Mouse (Mus musculus) myocyte (in vitro differentiated cells): ENCODE data around the gene Hyou1. TPM values are rescaled to one million over a fixed set of nuclear protein-coding genes. Genes with fewer than 3 reads are reported as not detected.

Experiments
- H3K27me3 ChIP-seq: one replicate; pipeline ENCODE4 v1.6.1; 2011; ENCODE audit not compliant: control insufficient read depth, insufficient read depth, insufficient read length
- H3K36me3 ChIP-seq: one replicate; pipeline ENCODE4 v1.6.1; 2011; ENCODE audit not compliant: control insufficient read depth, insufficient read depth
- H3K4me2 ChIP-seq: one replicate; pipeline ENCODE4 v1.6.1; 2011; ENCODE audit warnings: low read depth, control low read depth
- H3K4me3 ChIP-seq: one replicate; pipeline ENCODE4 v1.5.1; 2011; ENCODE audit warnings: mild to moderate bottlenecking, control low read depth, moderate library complexity
- H3K79me2 ChIP-seq: one replicate; pipeline ENCODE4 v1.6.1; 2011; ENCODE audit not compliant: control insufficient read depth, insufficient read depth
- H3ac ChIP-seq: one replicate; pipeline ENCODE4 v1.6.1; 2011; ENCODE audit not compliant: control insufficient read depth, insufficient read length
- CEBPB ChIP-seq: IDR thresholded peaks from 2 replicates; pipeline ENCODE4 v1.6.1; 2011; ENCODE audit warnings: mild to moderate bottlenecking, moderate library complexity; ENCODE audit not compliant: poor library complexity, insufficient read depth, severe bottlenecking
- E2F4 ChIP-seq: IDR thresholded peaks from one replicate; pipeline ENCODE4 v1.6.1; 2011; ENCODE audit warnings: mild to moderate bottlenecking, control low read depth, moderate library complexity; ENCODE audit not compliant: insufficient read depth
- MAX ChIP-seq: IDR thresholded peaks from one replicate; pipeline ENCODE4 v1.6.1; 2011; ENCODE audit warnings: low read depth, mild to moderate bottlenecking, control low read depth
- MYOD1 ChIP-seq, 3 experiments: IDR thresholded peaks; one replicate each; pipeline ENCODE4 v1.6.1; 2011; ENCODE audit warnings: control low read depth in 2 of 3, low read depth in 2 of 3, mild to moderate bottlenecking in 2 of 3, moderate library complexity in 1 of 3; ENCODE audit not compliant: insufficient read length in 2 of 3, control insufficient read depth in 1 of 3
- MYOG ChIP-seq, 3 experiments: IDR thresholded peaks; one replicate each; pipeline ENCODE4 v1.6.1; 2011; ENCODE audit warnings: control low read depth in 2 of 3, low read depth in 2 of 3, mild to moderate bottlenecking in 2 of 3; ENCODE audit not compliant: insufficient read length in 2 of 3, control insufficient read depth in 1 of 3, insufficient read depth in 1 of 3
- POLR2A ChIP-seq: IDR thresholded peaks from one replicate; pipeline ENCODE4 v1.6.1; 2011; ENCODE audit warnings: low read depth, mild to moderate bottlenecking, control low read depth, moderate library complexity; ENCODE audit not compliant: insufficient read length
- POLR2AphosphoS2 ChIP-seq: IDR thresholded peaks from one replicate; pipeline ENCODE4 v1.6.1; 2011; ENCODE audit warnings: low read depth, control low read depth; ENCODE audit not compliant: insufficient read length
- REST ChIP-seq: IDR thresholded peaks from one replicate; pipeline ENCODE4 v1.6.1; 2011; ENCODE audit warnings: mild to moderate bottlenecking, control low read depth, moderate library complexity; ENCODE audit not compliant: insufficient read depth, insufficient read length
- SRF ChIP-seq: IDR thresholded peaks from one replicate; pipeline ENCODE4 v1.6.1; 2011; ENCODE audit warnings: low read depth; ENCODE audit not compliant: control insufficient read depth, insufficient read length
- TCF12 ChIP-seq: IDR thresholded peaks from one replicate; pipeline ENCODE4 v1.6.1; 2011; ENCODE audit warnings: mild to moderate bottlenecking, control low read depth; ENCODE audit not compliant: poor library complexity, insufficient read depth, severe bottlenecking
- TCF3 ChIP-seq: IDR thresholded peaks from one replicate; pipeline ENCODE4 v1.6.1; 2011; ENCODE audit warnings: low read depth, control low read depth; ENCODE audit not compliant: insufficient read length
- USF1 ChIP-seq: IDR thresholded peaks from one replicate; pipeline ENCODE4 v1.6.1; 2011; ENCODE audit warnings: low read depth, mild to moderate bottlenecking, control low read depth, moderate library complexity
- polyA plus RNA-seq: library from polyadenylated mRNA; unstranded; fragments of >200 nt; fragmentation: generic; extraction: Trizol; gene quantifications from one replicate; pipeline ENCODE4 v1.2.1, GENCODE M21; 2012; ENCODE audit warnings: missing spikeins

Hyou1 gene
- polyA plus RNA-seq, 1 experiment, result 45.9 TPM

GRCm38 (mm10) chr9:44432577-44433185 is 53.4 kb downstream of the Hyou1 start:
- Histone ChIP-seq H3ac (no peak overlapping the region), H3K36me3 (no peaks in the 10 kb centered on the region), H3K79me2 (no peaks in the 10 kb centered on the region), H3K27me3 (no peaks in the 10 kb centered on the region), H3K4me2 (no peak overlapping the region), H3K4me3 (no peak overlapping the region)
- TF ChIP-seq MYOD1 (IDR thresholded peaks at IDR 0.05; ENCODE audit: control insufficient read depth in 1 of 3, insufficient read length in 2 of 3, low read depth in 2 of 3) (no peak), SRF (no peak), USF1 (no peak), POLR2A (no peak), MAX (no peak), REST (no peak), E2F4 (no peak), MYOG (IDR thresholded peaks at IDR 0.05; ENCODE audit: control insufficient read depth in 1 of 3, insufficient read depth in 1 of 3, insufficient read length in 2 of 3, low read depth in 2 of 3) (no peak), TCF3 (no peak), TCF12 (no peak), POLR2AphosphoS2 (no peak), CEBPB (no peak)

DNA sequence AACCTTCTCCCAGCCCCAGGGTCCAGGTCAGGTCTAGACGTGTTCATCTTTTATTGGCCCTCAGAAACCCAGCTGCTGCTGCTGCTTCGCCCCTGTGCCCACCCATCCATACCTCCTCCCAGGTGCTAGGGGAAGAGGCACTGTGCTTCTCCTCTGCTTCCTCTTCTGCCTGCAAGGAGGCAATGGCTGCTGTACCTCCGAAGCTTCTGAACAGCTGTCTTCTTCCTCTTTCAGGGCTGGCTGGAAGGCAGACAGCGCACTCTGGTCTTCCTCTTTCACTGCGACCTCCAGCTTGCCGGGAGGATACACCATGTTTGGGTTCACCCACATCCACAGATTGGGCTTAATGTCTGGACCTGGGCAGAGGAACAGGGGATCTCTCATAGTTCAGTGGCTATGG is 56.5 kb downstream of the Hyou1 start:
- H3K4me3 ChIP-seq, result no peak overlapping the region
- TF ChIP-seq SRF (no peak), USF1 (no peak)
- no peaks in the 10 kb centered on the region for H3K27me3 ChIP-seq
- no peaks in the 10 kb centered on the region for H3K79me2 ChIP-seq
- no peaks in the 10 kb centered on the region for H3K36me3 ChIP-seq
- no peak overlapping the region for H3ac ChIP-seq
- no peak overlapping the region for H3K4me2 ChIP-seq

- Histone ChIP-seq H3K4me3 (no peak within 1 kb of the TSS), H3K36me3 (no peaks in the 10 kb centered on the region), H3K4me2 (no peak within 1 kb of the TSS), H3K27me3 (no peaks in the 10 kb centered on the region), H3K79me2 (no peaks in the 10 kb centered on the region), H3ac (no peak within 1 kb of the TSS)
- TF ChIP-seq REST (no peak), MYOD1 (IDR thresholded peaks at IDR 0.05; ENCODE audit: control insufficient read depth in 1 of 3, insufficient read length in 2 of 3, low read depth in 2 of 3) (no peak), POLR2A (no peak), MAX (no peak), USF1 (no peak), TCF12 (no peak), SRF (no peak), CEBPB (no peak), E2F4 (no peak), POLR2AphosphoS2 (no peak)
These were observed 61.7 kb downstream of the Hyou1 start, which contains the start of gene Foxr1 for GRCm38 (mm10) chr9:44440961-44441360. Foxr1 (minus strand) TSS chr9:44441136.

Other genes with a start within 250 kb of the Hyou1 start
- gene Mcam, start 245.0 kb upstream of the Hyou1 start, polyA plus RNA-seq, result 2.1 TPM
- gene Cbl, start 145.4 kb upstream of the Hyou1 start, polyA plus RNA-seq, result 4.5 TPM
- not detected for gene Ccdc153, start 138.8 kb upstream of the Hyou1 start, polyA plus RNA-seq
- gene Pdzd3, start 128.0 kb upstream of the Hyou1 start, polyA plus RNA-seq, result 0.02 TPM
- 7.2 TPM for gene Nlrx1, start 110.9 kb upstream of the Hyou1 start, polyA plus RNA-seq
- 0.10 TPM for gene Abcg4, start 90.9 kb upstream of the Hyou1 start, polyA plus RNA-seq
- gene Hinfp, start 73.8 kb upstream of the Hyou1 start, polyA plus RNA-seq, result 6.5 TPM
- gene C2cd2l, start 59.2 kb upstream of the Hyou1 start, polyA plus RNA-seq, result 18.1 TPM
- 26.3 TPM for gene Dpagt1, start 53.5 kb upstream of the Hyou1 start, polyA plus RNA-seq
- gene H2afx, start 44.8 kb upstream of the Hyou1 start, polyA plus RNA-seq, result 123 TPM
- gene Hmbs, start 35.3 kb upstream of the Hyou1 start, polyA plus RNA-seq, result 31.5 TPM
- 26.4 TPM for gene Vps11, start 17.8 kb upstream of the Hyou1 start, polyA plus RNA-seq
- gene Slc37a4, start 17.4 kb downstream of the Hyou1 start, polyA plus RNA-seq, result 20.8 TPM
- 1,955 TPM for gene Rps25, start 27.6 kb downstream of the Hyou1 start, polyA plus RNA-seq
- 119 TPM for gene Trappc4, start 28.1 kb downstream of the Hyou1 start, polyA plus RNA-seq
- 15.6 TPM for gene Ccdc84, start 39.1 kb downstream of the Hyou1 start, polyA plus RNA-seq
- gene Foxr1, start 61.6 kb downstream of the Hyou1 start, polyA plus RNA-seq, result not detected
- gene Upk2, start 75.5 kb downstream of the Hyou1 start, polyA plus RNA-seq, result not detected
- gene Bcl9l, start 103.3 kb downstream of the Hyou1 start, polyA plus RNA-seq, result 35.4 TPM
- gene Cxcr5, start 182.4 kb downstream of the Hyou1 start, polyA plus RNA-seq, result 0.01 TPM
- gene Ddx6, start 225.4 kb downstream of the Hyou1 start, polyA plus RNA-seq, result 25.8 TPM